In genomic region chr11:115439326-115439725, GRCm38 (mm10) we compare ENCODE assay signal across 27 mouse cellular contexts. TPM values are rescaled to one million over a fixed set of nuclear protein-coding genes. Genes with fewer than 3 reads are reported as not detected.
"Had no signal": no experiment of that assay in that cellular context is flagged by ENCODE, and none has a peak within 500 bp of the region (broad histone marks: within the 10 kb centered on the region; RNA-seq: fewer than 3 reads in every experiment).

No protein-coding gene starts in this region.

- DNase-seq: kidney, adult 11 months; kidney, adult 8-10 months; kidney, postnatal 25 days; layer of hippocampus, adult 9-11 months; liver, embryonic 13.5 days; lung, embryonic 14.5 days; right cerebral cortex, adult 18-20 months; right cerebral cortex, postnatal 14 days; right cerebral cortex, postnatal 4 days; thymus, adult 18-20 months; thymus, postnatal 36 days had no signal

- H3K9ac ChIP-seq: kidney, embryonic 15.5 days; liver, embryonic 13.5 days; lung, embryonic 14.5 days; midbrain, embryonic 12.5 days; midbrain, embryonic 15.5 days; neural tube, embryonic 12.5 days; neural tube, embryonic 15.5 days had no signal

- H3K27me3 ChIP-seq: kidney, embryonic 15.5 days; midbrain, embryonic 15.5 days; neural tube, embryonic 15.5 days had no signal

- ATAC-seq: lung, postnatal 0 days; midbrain, embryonic 15.5 days had no signal

- H3K36me3 ChIP-seq: kidney, embryonic 15.5 days; liver, embryonic 13.5 days; midbrain, embryonic 12.5 days; midbrain, embryonic 15.5 days; neural tube, embryonic 12.5 days; neural tube, embryonic 15.5 days had no signal

- H3K4me3 ChIP-seq: kidney, embryonic 15.5 days; layer of hippocampus, adult 2 months; liver, embryonic 13.5 days; midbrain, embryonic 12.5 days; midbrain, embryonic 15.5 days; neural tube, embryonic 12.5 days; neural tube, embryonic 15.5 days had no signal

- H3K9me3 ChIP-seq: kidney, embryonic 15.5 days; liver, embryonic 13.5 days; midbrain, embryonic 15.5 days; neural tube, embryonic 15.5 days had no signal

- H3K27ac ChIP-seq: kidney, embryonic 15.5 days; layer of hippocampus, adult 2 months; liver, embryonic 13.5 days; midbrain, embryonic 12.5 days; midbrain, embryonic 15.5 days; neural tube, embryonic 12.5 days; neural tube, embryonic 15.5 days; stomach, postnatal 0 days had no signal

RNA-seq across cellular contexts. Expression of gene Trim80, which starts 1.0 kb away (rescaled TPM):
- total RNA-seq: layer of hippocampus, adult 2 months; layer of hippocampus, postnatal 25 days; left cerebral cortex, adult 18-20 months; left cerebral cortex, postnatal 36 days; megakaryocyte progenitor cell, adult 5-6 weeks; megakaryocyte-erythroid progenitor cell, adult 5-6 weeks had no signal
- polyA plus RNA-seq: limb, embryonic 11.5 days; lung, embryonic 14.5 days; lung, postnatal 0 days; midbrain, embryonic 12.5 days; midbrain, embryonic 15.5 days; neural tube, embryonic 12.5 days; stomach, embryonic 14.5 days had no signal

RNA-seq across cellular contexts. Expression of gene Slc16a5, which starts 22.9 kb away (rescaled TPM):
- total RNA-seq: layer of hippocampus, adult 2 months; layer of hippocampus, postnatal 25 days; left cerebral cortex, adult 18-20 months; left cerebral cortex, postnatal 10 days; left cerebral cortex, postnatal 36 days; megakaryocyte progenitor cell, adult 5-6 weeks; megakaryocyte-erythroid progenitor cell, adult 5-6 weeks had no signal
- polyA plus RNA-seq: liver, embryonic 13.5 days had no signal
